30 mouse cellular contexts compared by ENCODE assay signal in genomic region chr16:20279395-20279794, GRCm38 (mm10). TPM values are rescaled to one million over a fixed set of nuclear protein-coding genes. Genes with fewer than 3 reads are reported as not detected.
"Had no signal": no experiment of that assay in that cellular context is flagged by ENCODE, and none has a peak within 500 bp of the region (broad histone marks: within the 10 kb centered on the region; RNA-seq: fewer than 3 reads in every experiment).

No protein-coding gene starts in this region.

- ATAC-seq: liver, postnatal 0 days; midbrain, embryonic 13.5 days; midbrain, embryonic 16.5 days had no signal

- DNase-seq: kidney, postnatal 10 days; kidney, postnatal 36 days; liver, postnatal 0 days; lung, embryonic 14.5 days; lung, postnatal 10 days; lung, postnatal 36 days; retina, postnatal 1 day; right cerebral cortex, postnatal 25 days; thymus, adult 18-20 months; thymus, postnatal 36 days had no signal

- H3K4me1 ChIP-seq: kidney, embryonic 15.5 days; limb, embryonic 12.5 days; limb, embryonic 15.5 days; midbrain, embryonic 10.5 days; midbrain, embryonic 13.5 days; neural tube, embryonic 13.5 days had no signal

- H3K27me3 ChIP-seq: kidney, embryonic 15.5 days; limb, embryonic 12.5 days; limb, embryonic 15.5 days; megakaryocyte, embryonic 14.5 days; midbrain, embryonic 13.5 days; neural tube, embryonic 13.5 days had no signal

- H3K4me3 ChIP-seq: kidney, embryonic 15.5 days; limb, embryonic 12.5 days; limb, embryonic 15.5 days; megakaryocyte, embryonic 14.5 days; midbrain, embryonic 10.5 days; midbrain, embryonic 13.5 days; myocyte; neural tube, embryonic 13.5 days had no signal

- H3K9me3 ChIP-seq: kidney, embryonic 15.5 days; limb, embryonic 12.5 days; limb, embryonic 15.5 days; megakaryocyte, embryonic 14.5 days; midbrain, embryonic 10.5 days; midbrain, embryonic 13.5 days; neural tube, embryonic 13.5 days had no signal

- H3K9ac ChIP-seq: kidney, embryonic 15.5 days; limb, embryonic 12.5 days; limb, embryonic 15.5 days; liver, embryonic 14.5 days; liver, postnatal 0 days; lung, embryonic 14.5 days; midbrain, embryonic 13.5 days; neural tube, embryonic 13.5 days had no signal

- H3K27ac ChIP-seq: kidney, embryonic 15.5 days; limb, embryonic 12.5 days; limb, embryonic 15.5 days; liver, embryonic 14.5 days; midbrain, embryonic 10.5 days; midbrain, embryonic 13.5 days; neural tube, embryonic 13.5 days had no signal

- H3K4me2 ChIP-seq: kidney, embryonic 15.5 days; limb, embryonic 12.5 days; limb, embryonic 15.5 days; liver, embryonic 11.5 days; lung, embryonic 14.5 days; midbrain, embryonic 13.5 days; neural tube, embryonic 13.5 days had no signal

RNA-seq across cellular contexts. Expression of gene Map6d1, which starts 38.2 kb away (rescaled TPM):
- total RNA-seq: monocyte, adult 5-6 weeks; neutrophil, adult 5-6 weeks had no signal
- polyA plus RNA-seq: liver, postnatal 0 days had no signal

RNA-seq across cellular contexts. Expression of gene Cyp2ab1, which starts 45.8 kb away (rescaled TPM):
- total RNA-seq: layer of hippocampus, postnatal 25 days; left cerebral cortex, adult 18-20 months; left cerebral cortex, postnatal 10 days; left cerebral cortex, postnatal 36 days had no signal
- polyA plus RNA-seq: kidney, embryonic 15.5 days; limb, embryonic 12.5 days; liver, embryonic 11.5 days; liver, embryonic 14.5 days; liver, postnatal 0 days; lung, embryonic 14.5 days; midbrain, embryonic 10.5 days; midbrain, embryonic 13.5 days; midbrain, embryonic 16.5 days; neural tube, embryonic 13.5 days; small intestine, adult 2 months; stomach, embryonic 16.5 days; testis, adult 2 months had no signal
